Mouse (Mus musculus): ENCODE measurements around the gene Ints14.

- TF ChIP-seq POLR2A (IDR thresholded peaks at IDR 0.05; ENCODE audit: low read depth, low read length) (no peak), CTCF (IDR thresholded peaks at IDR 0.05; ENCODE audit: extremely low read depth, insufficient read depth, insufficient read length, insufficient replicate concordance) (no peak)
Observed at GRCm38 (mm10) chr9:64914629-64915028, 46.1 kb upstream of the Ints14 start.

Data from spleen, adult 2 months (tissue).